Mouse (Mus musculus) embryonic facial prominence, embryonic 10.5 days (tissue): ENCODE results near the gene Efna4. TPM values are rescaled to one million over a fixed set of nuclear protein-coding genes. Genes with fewer than 3 reads are reported as not detected.

Experiments
- DNase-seq: peaks from one replicate; pipeline ENCODE4 v3.0.0-alpha.2; 2017; ENCODE audit warnings: low spot score
- H3K27ac ChIP-seq: fragments of 300-500 bp; sonication (generic); replicated peaks from 2 replicates; pipeline ENCODE4 v1.5.1; 2016; ENCODE audit warnings: mild to moderate bottlenecking
- H3K27me3 ChIP-seq: fragments of 300-500 bp; sonication (generic); replicated peaks from 2 replicates; pipeline ENCODE4 v1.6.1; 2016; ENCODE audit warnings: low read depth, mild to moderate bottlenecking; ENCODE audit not compliant: poor library complexity, severe bottlenecking
- H3K36me3 ChIP-seq: fragments of 300-500 bp; sonication (generic); replicated peaks from 2 replicates; pipeline ENCODE4 v1.6.1; 2016; ENCODE audit warnings: mild to moderate bottlenecking, moderate library complexity
- H3K4me1 ChIP-seq: fragments of 300-500 bp; sonication (generic); 2 replicates; pipeline ENCODE4 v1.6.1; 2016
- H3K4me3 ChIP-seq: fragments of 300-500 bp; sonication (generic); 2 replicates; pipeline ENCODE4 v1.5.1; 2016; ENCODE audit warnings: mild to moderate bottlenecking, moderate library complexity
- H3K9me3 ChIP-seq: fragments of 300-500 bp; sonication (generic); 2 replicates; pipeline ENCODE4 v1.6.1; 2016; ENCODE audit warnings: mild to moderate bottlenecking
- WGBS: fragments of 180-500 bp; shearing (Covaris S2); methylation state at CpG from one replicate; pipeline ENCODE4 v1.1.7; 2016; 5-methylcytosine and 5-hydroxymethylcytosine counted together
- polyA plus RNA-seq: library from polyadenylated mRNA; unstranded; fragments of >200 nt; fragmentation: Nextera tagmentation; extraction: Ambion mirVana; gene quantifications from 2 replicates; pipeline ENCODE4 v1.2.1, GENCODE M21; 2016

Gene Efna4
- polyA plus RNA-seq, 1 experiment from 2014 or later = 40.8 TPM

GRCm38 (mm10) chr3:89321183-89322130 lies 16.4 kb downstream of the Efna4 start:
- no peaks in the 10 kb centered on the region for H3K9me3 ChIP-seq
- DNase-seq = peak; percentile 56
- no peaks in the 10 kb centered on the region for H3K36me3 ChIP-seq
- under 1% methylated on average over 66 of the region's 66 CpGs for WGBS
- H3K4me1 ChIP-seq = peaks cover 69% of the 10 kb centered on the region
- H3K27me3 ChIP-seq = peaks cover 81% of the 10 kb centered on the region
- peak overlapping the region; percentile 65 for H3K27ac ChIP-seq
- H3K4me3 ChIP-seq = peak overlapping the region; percentile 79

GRCm38 (mm10) chr3:89320581-89321182 lies 17.1 kb downstream of the Efna4 start:
- Histone ChIP-seq H3K9me3 (no peaks in the 10 kb centered on the region), H3K27ac (peak overlapping the region; percentile 65), H3K27me3 (peaks cover 88% of the 10 kb centered on the region), H3K4me3 (peak overlapping the region; percentile 79), H3K4me1 (peaks cover 77% of the 10 kb centered on the region), H3K36me3 (no peaks in the 10 kb centered on the region)
- peak; percentile 85 for DNase-seq
- 1% methylated on average over 41 of the region's 41 CpGs for WGBS

GRCm38 (mm10) chr3:89319591-89320350 lies 18.1 kb downstream of the Efna4 start:
- Histone ChIP-seq H3K9me3 (no peaks in the 10 kb centered on the region), H3K27ac (peak overlapping the region; percentile 54; the same call in 1 of the 2 replicates), H3K4me1 (peaks cover 86% of the 10 kb centered on the region), H3K4me3 (peak overlapping the region; percentile 79), H3K27me3 (peaks cover 92% of the 10 kb centered on the region), H3K36me3 (no peaks in the 10 kb centered on the region)
- peak; percentile 65 for DNase-seq
- 5% methylated on average over 58 of the region's 58 CpGs for WGBS

GRCm38 (mm10) chr3:89318971-89319590 lies 18.7 kb downstream of the Efna4 start:
- Histone ChIP-seq H3K36me3 (no peaks in the 10 kb centered on the region), H3K9me3 (no peaks in the 10 kb centered on the region), H3K4me3 (peak overlapping the region; percentile 79), H3K4me1 (peaks cover 91% of the 10 kb centered on the region), H3K27ac (peak overlapping the region; percentile 54; the same call in 1 of the 2 replicates), H3K27me3 (peaks cover 88% of the 10 kb centered on the region)
- DNase-seq = peak; percentile 49
- WGBS = 5% methylated on average over 21 of the region's 21 CpGs

- peaks cover 80% of the 10 kb centered on the region for H3K27me3 ChIP-seq
- no peaks in the 10 kb centered on the region for H3K9me3 ChIP-seq
- no peak overlapping the region for H3K4me3 ChIP-seq
- DNase-seq = no peak
- 66% methylated on average over 8 of the region's 8 CpGs for WGBS
- H3K4me1 ChIP-seq = peaks cover 91% of the 10 kb centered on the region
- no peaks in the 10 kb centered on the region for H3K36me3 ChIP-seq
- no peak overlapping the region for H3K27ac ChIP-seq
These were observed 19.5 kb downstream of the Efna4 start for GRCm38 (mm10) chr3:89318316-89318715.

GRCm38 (mm10) chr3:89317246-89317645 lies 20.6 kb downstream of the Efna4 start:
- peaks cover 80% of the 10 kb centered on the region for H3K4me1 ChIP-seq
- H3K9me3 ChIP-seq = no peaks in the 10 kb centered on the region; the same call in 1 of the 2 replicates
- H3K27ac ChIP-seq = no peak overlapping the region
- WGBS = 56% methylated on average over 6 of the region's 6 CpGs
- H3K27me3 ChIP-seq = peaks cover 70% of the 10 kb centered on the region
- H3K36me3 ChIP-seq = no peaks in the 10 kb centered on the region
- no peak for DNase-seq
- H3K4me3 ChIP-seq = peak overlapping the region; percentile 58; the same call in 1 of the 2 replicates

GRCm38 (mm10) chr3:89316833-89317232 lies 21.0 kb downstream of the Efna4 start:
- WGBS = under 1% methylated on average over 4 of the region's 4 CpGs
- DNase-seq = peak; percentile 88
- Histone ChIP-seq H3K27ac (no peak overlapping the region), H3K27me3 (peaks cover 65% of the 10 kb centered on the region), H3K4me3 (peak overlapping the region; percentile 58), H3K4me1 (peaks cover 76% of the 10 kb centered on the region), H3K9me3 (no peaks in the 10 kb centered on the region; the same call in 1 of the 2 replicates), H3K36me3 (no peaks in the 10 kb centered on the region)

GRCm38 (mm10) chr3:89315930-89316831 lies 21.6 kb downstream of the Efna4 start:
- Histone ChIP-seq H3K4me1 (peaks cover 69% of the 10 kb centered on the region), H3K36me3 (no peaks in the 10 kb centered on the region), H3K27me3 (peaks cover 59% of the 10 kb centered on the region), H3K9me3 (no peaks in the 10 kb centered on the region; the same call in 1 of the 2 replicates), H3K4me3 (peak overlapping the region; percentile 58), H3K27ac (peak overlapping the region; percentile 75; the same call in 1 of the 2 replicates)
- DNase-seq = no peak
- 9% methylated on average over 40 of the region's 40 CpGs for WGBS

- Histone ChIP-seq H3K27me3 (peaks cover 51% of the 10 kb centered on the region), H3K4me3 (peak overlapping the region; percentile 58), H3K9me3 (no peaks in the 10 kb centered on the region; the same call in 1 of the 2 replicates), H3K27ac (peak overlapping the region; percentile 75), H3K36me3 (no peaks in the 10 kb centered on the region), H3K4me1 (peaks cover 61% of the 10 kb centered on the region)
- 5% methylated on average over 26 of the region's 26 CpGs for WGBS
- DNase-seq = peak; percentile 92
These were observed 22.5 kb downstream of the Efna4 start for GRCm38 (mm10) chr3:89315195-89315929.

- Histone ChIP-seq H3K36me3 (no peaks in the 10 kb centered on the region), H3K27ac (peak overlapping the region; percentile 75), H3K27me3 (peaks cover 45% of the 10 kb centered on the region), H3K4me1 (peaks cover 55% of the 10 kb centered on the region), H3K9me3 (no peaks in the 10 kb centered on the region; the same call in 1 of the 2 replicates), H3K4me3 (peak overlapping the region; percentile 58)
- DNase-seq = no peak
- WGBS = 42% methylated on average over 2 of the region's 2 CpGs
These were observed 23.0 kb downstream of the Efna4 start for GRCm38 (mm10) chr3:89314791-89315190.
